Mouse (Mus musculus) cerebellum, adult 2 months (tissue): ENCODE measurements at regions not wholly inside any gene's neighbourhood (a gene's known extent, or its start where the extent isn't known, plus 50 kb on each side); places are given as distances from the start of the nearest gene placed in this dataset.

Source experiments
- CTCF ChIP-seq: fragments of 200-500 bp; IDR thresholded peaks from 2 replicates; pipeline ENCODE4 v1.5.1; 2011; ENCODE audit warnings: low read depth, mild to moderate bottlenecking, control low read depth, low read length, moderate library complexity, borderline replicate concordance; ENCODE audit not compliant: insufficient read depth
- POLR2A ChIP-seq: fragments of 200-500 bp; IDR thresholded peaks from 2 replicates; pipeline ENCODE4 v1.6.1; 2011; ENCODE audit warnings: low read length, control low read depth, borderline replicate concordance; ENCODE audit not compliant: insufficient read depth

GRCm38 (mm10) chr12:104636474-104636873, 115.3 kb downstream of the Dicer1 start:
- no peak for TF ChIP-seq CTCF
- TF ChIP-seq POLR2A = no peak
